Mouse (Mus musculus): Measurements from ENCODE around the gene Chrna5. TPM values are rescaled to one million over a fixed set of nuclear protein-coding genes. Genes with fewer than 3 reads are reported as not detected.

Gene Chrna5
- total and polyA plus RNA-seq, 3 experiments: not detected

DNA sequence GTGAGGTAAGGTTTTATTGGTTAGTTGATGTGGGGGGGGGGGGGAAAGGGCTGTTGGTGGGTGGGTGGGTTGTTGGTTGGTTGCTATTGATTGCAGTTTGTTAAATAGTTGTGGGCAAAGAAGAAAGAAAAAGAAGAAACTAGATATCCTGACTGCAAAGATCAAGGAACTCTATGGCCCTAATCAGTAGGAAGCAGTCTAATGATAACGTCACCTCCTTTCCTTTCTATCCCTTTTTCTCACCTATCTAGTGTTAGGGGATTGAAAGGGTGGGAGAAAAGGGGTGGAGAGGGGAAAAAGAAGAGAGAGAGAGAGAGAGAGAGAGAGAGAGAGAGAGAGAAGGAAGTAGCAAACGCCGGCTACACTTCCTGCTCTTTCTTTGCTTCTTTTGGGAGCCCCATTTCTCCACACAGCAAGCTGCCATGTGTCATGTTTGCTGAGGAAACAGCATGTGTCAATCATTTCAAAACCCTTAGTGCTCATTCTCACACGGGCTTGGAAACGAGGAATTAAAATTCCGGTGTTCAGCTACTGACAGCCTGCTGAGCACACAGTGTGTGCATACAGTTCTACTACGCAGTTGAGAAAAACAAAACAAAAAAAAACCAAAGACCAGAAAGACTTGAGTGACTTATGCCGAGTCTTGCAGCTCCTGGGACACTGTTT lies 10.6 kb upstream of the Chrna5 start:
- in situ Hi-C loops (cut with MboI; ENCODE audit: low pct_ligation_motif_present, low pct_unique_long_range_greater_than_20kb, low sequenced_read_pairs): no loop called here
- Histone ChIP-seq H3K4me2 (ENCODE audit: insufficient read depth, low read depth, poor library complexity, severe bottlenecking) (no peak overlapping the region), H3K9ac (ENCODE audit: insufficient read depth, low read depth) (no peak overlapping the region), H3K9me3 (replicated peaks; ENCODE audit: low read length) (no peaks in the 10 kb centered on the region), H3K27ac (ENCODE audit: insufficient read depth, low read depth) (no peak overlapping the region), H3K36me3 (replicated peaks in 1 of 2; ENCODE audit: control insufficient read depth in 1 of 2, insufficient read depth in 1 of 2, low read length in 1 of 2) (no peaks in the 10 kb centered on the region), H3K79me2 (replicated peaks; ENCODE audit: control insufficient read depth, extremely low read depth, insufficient read depth, poor library complexity, severe bottlenecking) (no peaks in the 10 kb centered on the region), H3K4me3 (replicated peaks in 1 of 3; ENCODE audit: low read depth in 2 of 3, low read length in 2 of 3, poor library complexity in 1 of 3) (no peak overlapping the region), H3K27me3 (replicated peaks) (no peaks in the 10 kb centered on the region), H3K4me1 (ENCODE audit: control insufficient read depth in 1 of 2, insufficient read depth in 2 of 2) (no peaks in the 10 kb centered on the region)
- dilution Hi-C loops (cut with MboI; ENCODE audit: extremely low pct_ligation_motif_present, extremely low pct_unique_long_range_greater_than_20kb, low sequenced_read_pairs): no loop called here
- no peak for DNase-seq (ENCODE audit: extremely low read depth)
- TF ChIP-seq BHLHE40 (IDR thresholded peaks at IDR 0.05; ENCODE audit: low read depth, low read length): no peak
- TF ChIP-seq MXI1 (IDR thresholded peaks at IDR 0.05; ENCODE audit: low read depth, low read length): no peak
- TF ChIP-seq UBTF (IDR thresholded peaks at IDR 0.05; ENCODE audit: low read depth, low read length): no peak
- no peak for TF ChIP-seq MYC (IDR thresholded peaks at IDR 0.05; ENCODE audit: low read depth, low read length)
- TF ChIP-seq CHD2 (IDR thresholded peaks at IDR 0.05; ENCODE audit: low read length): no peak
- no peak for TF ChIP-seq EP300 (IDR thresholded peaks at IDR 0.05; ENCODE audit: low read length)
- TF ChIP-seq RCOR1 (conservative IDR thresholded peaks at IDR 0.05; ENCODE audit: low read depth, low read length): no peak
- TF ChIP-seq JUND (conservative IDR thresholded peaks at IDR 0.05; ENCODE audit: low read depth, low read length): no peak
- TF ChIP-seq GABPA (IDR thresholded peaks at IDR 0.05; ENCODE audit: insufficient replicate concordance, low read depth, low read length): no peak
- TF ChIP-seq IRF4 (IDR thresholded peaks at IDR 0.05; ENCODE audit: low read depth, low read length): no peak

DNA sequence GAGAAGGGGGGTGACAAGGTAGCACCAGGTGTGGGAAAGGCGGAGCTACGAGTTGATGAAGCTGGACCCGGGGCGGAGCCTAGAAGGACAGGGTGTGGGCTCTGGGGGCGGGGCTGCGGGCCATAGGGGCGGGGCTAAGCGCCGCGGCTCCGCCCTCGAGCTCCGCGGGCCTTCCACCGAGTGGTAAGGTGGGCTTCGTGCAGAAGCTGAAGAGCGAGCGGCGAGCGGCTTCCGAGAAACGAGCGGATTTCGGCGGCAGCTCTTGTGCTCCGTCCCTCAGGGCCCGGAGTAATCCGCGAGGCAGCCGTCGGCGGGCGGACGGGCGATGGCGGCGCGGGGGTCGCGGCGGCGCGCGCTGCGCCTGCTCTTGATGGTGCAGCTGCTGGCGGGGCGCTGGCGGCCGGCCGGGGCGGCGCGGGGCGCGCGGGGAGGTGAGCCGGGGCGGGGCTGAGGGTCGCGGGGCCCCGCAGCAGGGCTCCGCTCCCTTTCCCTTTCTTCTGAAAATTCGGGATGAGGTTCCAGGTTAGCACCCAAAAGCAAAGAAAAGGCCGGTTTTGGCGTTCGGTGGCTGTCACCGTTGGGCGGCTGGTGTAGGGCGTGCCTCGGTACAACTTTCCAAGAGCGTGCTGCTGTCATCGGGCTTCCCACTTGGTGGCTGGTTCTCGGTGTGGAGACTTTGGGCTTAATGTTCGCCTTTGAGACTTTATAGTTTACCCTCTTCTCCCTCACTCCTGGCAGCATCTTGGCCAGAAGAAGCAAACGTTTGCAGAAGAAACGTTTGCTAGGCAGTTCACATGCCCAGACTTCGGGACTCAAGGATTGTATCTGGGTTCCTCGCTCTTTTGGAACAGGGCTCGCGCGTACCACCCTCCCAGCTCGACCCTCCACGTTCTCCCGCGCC lies 861 bp downstream of the Chrna5 start:
- Histone ChIP-seq H3K79me2 (replicated peaks; ENCODE audit: control insufficient read depth, extremely low read depth, insufficient read depth, poor library complexity, severe bottlenecking) (no peaks in the 10 kb centered on the region), H3K9me3 (replicated peaks; ENCODE audit: low read length) (no peaks in the 10 kb centered on the region), H3K9ac (ENCODE audit: insufficient read depth, low read depth) (no peak overlapping the region), H3K27me3 (replicated peaks) (peaks cover 4% of the 10 kb centered on the region), H3K4me2 (ENCODE audit: insufficient read depth, low read depth, poor library complexity, severe bottlenecking) (no peak overlapping the region), H3K4me1 (ENCODE audit: control insufficient read depth in 1 of 2, insufficient read depth in 2 of 2) (no peaks in the 10 kb centered on the region), H3K36me3 (replicated peaks in 1 of 2; ENCODE audit: control insufficient read depth in 1 of 2, insufficient read depth in 1 of 2, low read length in 1 of 2) (no peaks in the 10 kb centered on the region), H3K4me3 (replicated peaks in 1 of 3; ENCODE audit: low read depth in 2 of 3, low read length in 2 of 3, poor library complexity in 1 of 3) (peak overlapping the region in 1 of 3 experiments; percentile 19), H3K27ac (ENCODE audit: insufficient read depth, low read depth) (no peak overlapping the region)
- dilution Hi-C loops (cut with MboI; ENCODE audit: extremely low pct_ligation_motif_present, extremely low pct_unique_long_range_greater_than_20kb, low sequenced_read_pairs) (no loop called here), in situ Hi-C loops (cut with MboI; ENCODE audit: low pct_ligation_motif_present, low pct_unique_long_range_greater_than_20kb, low sequenced_read_pairs) (no loop called here)
- no peak for DNase-seq (ENCODE audit: extremely low read depth)
- TF ChIP-seq E2F4 (IDR thresholded peaks at IDR 0.05; ENCODE audit: insufficient replicate concordance, low read depth, low read length): no peak
- no peak for TF ChIP-seq MEF2A (IDR thresholded peaks at IDR 0.05; ENCODE audit: borderline replicate concordance, low read depth, low read length)
- no peak for TF ChIP-seq MAFK (IDR thresholded peaks at IDR 0.05; ENCODE audit: insufficient replicate concordance, low read length)
- no peak for TF ChIP-seq ELF1 (IDR thresholded peaks at IDR 0.05; ENCODE audit: low read depth, low read length)
- TF ChIP-seq JUN (IDR thresholded peaks at IDR 0.05; ENCODE audit: insufficient read depth, low read depth, low read length): no peak
- TF ChIP-seq SMC3 (IDR thresholded peaks at IDR 0.05; ENCODE audit: low read depth, low read length): no peak
- no peak for TF ChIP-seq RAD21 (IDR thresholded peaks at IDR 0.05; ENCODE audit: low read depth, low read length)
- TF ChIP-seq ETS1 (conservative IDR thresholded peaks at IDR 0.05; ENCODE audit: low read depth, low read length): no peak
- no peak for TF ChIP-seq JUND (conservative IDR thresholded peaks at IDR 0.05; ENCODE audit: low read depth, low read length)
- TF ChIP-seq ZC3H11A (IDR thresholded peaks at IDR 0.05; ENCODE audit: low read depth, low read length): no peak
- no peak for TF ChIP-seq GABPA (IDR thresholded peaks at IDR 0.05; ENCODE audit: insufficient replicate concordance, low read depth, low read length)
- no peak for TF ChIP-seq KAT2A (IDR thresholded peaks at IDR 0.05; ENCODE audit: insufficient replicate concordance, low read length)
- TF ChIP-seq MXI1 (IDR thresholded peaks at IDR 0.05; ENCODE audit: low read depth, low read length): no peak
- TF ChIP-seq MAX (IDR thresholded peaks at IDR 0.05; ENCODE audit: low read length): no peak
- TF ChIP-seq NELFE (IDR thresholded peaks at IDR 0.05; ENCODE audit: low read depth, low read length): no peak
